Mouse (Mus musculus): ENCODE data around the gene Ssrp1. TPM values are rescaled to one million over a fixed set of nuclear protein-coding genes. Genes with fewer than 3 reads are reported as not detected.
A peak's percentile ranks its signal among the peaks of the same experiment; 100 is the strongest.

Gene Ssrp1
- polyA plus RNA-seq, 1 experiment from 2014 or later, result 306 TPM

- DNase-seq (ENCODE audit: low spot score) (peak; percentile 94), ATAC-seq (ENCODE audit: low FRiP score) (peak; percentile 86)
- Histone ChIP-seq H3K9me3 (ENCODE audit: control insufficient read depth, low read length) (no peaks in the 10 kb centered on the region), H3K36me3 (ENCODE audit: control insufficient read depth, insufficient read depth, low read length) (peaks cover 17% of the 10 kb centered on the region), H3K4me2 (replicated peaks; ENCODE audit: low read depth, low read length) (peak within 1 kb of the TSS; percentile 69), H3K4me1 (replicated peaks; ENCODE audit: control insufficient read depth, insufficient read depth, low read length) (peaks cover 6% of the 10 kb centered on the region; the same call in 1 of the 2 replicates), H3K27me3 (ENCODE audit: control insufficient read depth, insufficient read depth, low read length) (no peaks in the 10 kb centered on the region), H3K27ac (ENCODE audit: low read depth, low read length) (peak within 1 kb of the TSS; percentile 90), H3K4me3 (ENCODE audit: low read depth, low read length) (peak within 1 kb of the TSS; percentile 70), H3K9ac (ENCODE audit: low read depth, low read length) (peak within 1 kb of the TSS; percentile 68)
- under 1% methylated on average over 42 of the region's 42 CpGs for WGBS
Observed at GRCm38 (mm10) chr2:85047596-85048167, 10.6 kb downstream of the Ssrp1 start, which contains the start of gene Tnks1bp1. TSS of gene Tnks1bp1 (plus strand) at chr2:85048022.

GRCm38 (mm10) chr2:85048168-85048751 is 11.2 kb downstream of the Ssrp1 start:
- Histone ChIP-seq H3K27ac (ENCODE audit: low read depth, low read length) (peak overlapping the region; percentile 90), H3K4me1 (replicated peaks; ENCODE audit: control insufficient read depth, insufficient read depth, low read length) (peaks cover 6% of the 10 kb centered on the region; the same call in 1 of the 2 replicates), H3K4me2 (replicated peaks; ENCODE audit: low read depth, low read length) (peak overlapping the region; percentile 69), H3K36me3 (ENCODE audit: control insufficient read depth, insufficient read depth, low read length) (peaks cover 13% of the 10 kb centered on the region; the same call in 1 of the 2 replicates), H3K9ac (ENCODE audit: low read depth, low read length) (peak overlapping the region; percentile 68), H3K9me3 (ENCODE audit: control insufficient read depth, low read length) (no peaks in the 10 kb centered on the region), H3K27me3 (ENCODE audit: control insufficient read depth, insufficient read depth, low read length) (no peaks in the 10 kb centered on the region), H3K4me3 (ENCODE audit: low read depth, low read length) (peak overlapping the region; percentile 70)
- DNase-seq (ENCODE audit: low spot score), result peak; percentile 75
- peak; percentile 77 for ATAC-seq (ENCODE audit: low FRiP score)
- under 1% methylated on average over 27 of the region's 44 CpGs for WGBS

GRCm38 (mm10) chr2:85049277-85049676 is 12.2 kb downstream of the Ssrp1 start:
- Histone ChIP-seq H3K9ac (ENCODE audit: low read depth, low read length) (no peak overlapping the region), H3K4me2 (replicated peaks; ENCODE audit: low read depth, low read length) (peak overlapping the region; percentile 69), H3K4me1 (replicated peaks; ENCODE audit: control insufficient read depth, insufficient read depth, low read length) (peaks cover 6% of the 10 kb centered on the region; the same call in 1 of the 2 replicates), H3K9me3 (ENCODE audit: control insufficient read depth, low read length) (no peaks in the 10 kb centered on the region), H3K36me3 (ENCODE audit: control insufficient read depth, insufficient read depth, low read length) (peaks cover 6% of the 10 kb centered on the region; the same call in 1 of the 2 replicates), H3K27me3 (ENCODE audit: control insufficient read depth, insufficient read depth, low read length) (no peaks in the 10 kb centered on the region), H3K27ac (ENCODE audit: low read depth, low read length) (peak overlapping the region; percentile 56), H3K4me3 (ENCODE audit: low read depth, low read length) (peak overlapping the region; percentile 70; the same call in 1 of the 2 replicates)
- 68% methylated on average over 4 of the region's 4 CpGs for WGBS
- DNase-seq (ENCODE audit: low spot score), result peak; percentile 22
- ATAC-seq (ENCODE audit: low FRiP score), result no peak

GRCm38 (mm10) chr2:85050001-85050634 is 13.1 kb downstream of the Ssrp1 start:
- Histone ChIP-seq H3K9me3 (ENCODE audit: control insufficient read depth, low read length) (no peaks in the 10 kb centered on the region), H3K27ac (ENCODE audit: low read depth, low read length) (peak overlapping the region; percentile 60), H3K4me3 (ENCODE audit: low read depth, low read length) (peak overlapping the region; percentile 19), H3K4me1 (replicated peaks; ENCODE audit: control insufficient read depth, insufficient read depth, low read length) (peaks cover 6% of the 10 kb centered on the region; the same call in 1 of the 2 replicates), H3K27me3 (ENCODE audit: control insufficient read depth, insufficient read depth, low read length) (no peaks in the 10 kb centered on the region), H3K4me2 (replicated peaks; ENCODE audit: low read depth, low read length) (peak overlapping the region; percentile 28), H3K9ac (ENCODE audit: low read depth, low read length) (no peak overlapping the region; the same call in 1 of the 2 replicates), H3K36me3 (ENCODE audit: control insufficient read depth, insufficient read depth, low read length) (peaks cover 6% of the 10 kb centered on the region; the same call in 1 of the 2 replicates)
- 4% methylated on average over 9 of the region's 10 CpGs for WGBS
- ATAC-seq (ENCODE audit: low FRiP score), result peak; percentile 41
- DNase-seq (ENCODE audit: low spot score), result peak; percentile 63

DNA sequence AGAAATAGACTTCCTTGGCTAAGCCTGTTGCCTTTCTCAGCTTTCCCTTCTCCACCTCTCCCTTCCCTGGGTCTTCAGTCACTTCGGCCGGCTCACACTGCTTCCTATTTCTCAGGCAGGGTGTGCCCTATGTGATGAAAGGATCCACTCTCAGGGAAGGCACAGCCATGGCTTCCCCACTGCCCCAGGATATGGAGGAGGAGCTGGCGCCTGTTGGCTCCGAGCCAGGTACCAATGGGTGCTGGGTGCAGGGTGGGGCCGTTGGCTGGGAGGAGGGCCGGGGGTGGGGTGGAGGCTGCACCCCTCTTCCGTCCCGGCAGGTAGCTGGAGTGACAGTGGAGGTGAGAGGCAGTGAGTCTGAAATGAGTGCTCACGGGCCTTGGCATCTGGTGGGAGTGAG is 13.7 kb downstream of the Ssrp1 start:
- ATAC-seq (ENCODE audit: low FRiP score), result no peak
- peak overlapping the region; percentile 28 for H3K4me2 ChIP-seq (replicated peaks; ENCODE audit: low read depth, low read length)
- peak overlapping the region; percentile 60 for H3K27ac ChIP-seq (ENCODE audit: low read depth, low read length)
- H3K27me3 ChIP-seq (ENCODE audit: control insufficient read depth, insufficient read depth, low read length), result no peaks in the 10 kb centered on the region
- H3K9me3 ChIP-seq (ENCODE audit: control insufficient read depth, low read length), result no peaks in the 10 kb centered on the region
- H3K4me3 ChIP-seq (ENCODE audit: low read depth, low read length), result peak overlapping the region; percentile 19; the same call in 1 of the 2 replicates
- DNase-seq (ENCODE audit: low spot score), result no peak
- WGBS, result 54% methylated on average over 9 of the region's 9 CpGs
- H3K36me3 ChIP-seq (ENCODE audit: control insufficient read depth, insufficient read depth, low read length), result peaks cover 3% of the 10 kb centered on the region; the same call in 1 of the 2 replicates
- H3K9ac ChIP-seq (ENCODE audit: low read depth, low read length), result no peak overlapping the region; the same call in 1 of the 2 replicates
- H3K4me1 ChIP-seq (replicated peaks; ENCODE audit: control insufficient read depth, insufficient read depth, low read length), result peaks cover 6% of the 10 kb centered on the region; the same call in 1 of the 2 replicates

GRCm38 (mm10) chr2:85053192-85053816 is 16.3 kb downstream of the Ssrp1 start:
- Histone ChIP-seq H3K4me2 (replicated peaks; ENCODE audit: low read depth, low read length) (no peak overlapping the region), H3K9me3 (ENCODE audit: control insufficient read depth, low read length) (no peaks in the 10 kb centered on the region), H3K9ac (ENCODE audit: low read depth, low read length) (no peak overlapping the region), H3K4me3 (ENCODE audit: low read depth, low read length) (no peak overlapping the region), H3K36me3 (ENCODE audit: control insufficient read depth, insufficient read depth, low read length) (peaks cover 4% of the 10 kb centered on the region), H3K27ac (ENCODE audit: low read depth, low read length) (no peak overlapping the region), H3K27me3 (ENCODE audit: control insufficient read depth, insufficient read depth, low read length) (no peaks in the 10 kb centered on the region), H3K4me1 (replicated peaks; ENCODE audit: control insufficient read depth, insufficient read depth, low read length) (peaks cover 6% of the 10 kb centered on the region; the same call in 1 of the 2 replicates)
- 89% methylated on average over 5 of the region's 5 CpGs for WGBS
- ATAC-seq (ENCODE audit: low FRiP score), result no peak
- DNase-seq (ENCODE audit: low spot score), result no peak

DNA sequence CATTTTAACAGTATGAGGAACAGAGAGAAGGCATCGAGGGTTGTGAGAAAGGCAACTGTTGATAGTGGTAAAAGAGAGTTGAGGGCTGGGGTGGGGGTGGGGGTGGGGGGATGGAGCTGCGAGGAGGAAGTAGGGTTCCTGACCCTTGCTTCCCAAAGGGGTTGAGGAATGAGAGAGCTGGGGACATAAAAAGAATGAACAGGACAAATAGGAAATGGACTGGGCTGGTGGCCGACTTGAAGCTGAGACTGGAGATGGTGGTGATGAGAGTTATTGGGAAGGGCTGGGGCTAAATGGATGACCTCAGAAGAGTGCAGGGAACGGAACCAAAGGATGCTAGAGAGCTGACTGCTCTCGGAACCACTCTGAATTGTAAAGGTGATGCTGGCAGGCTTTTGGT is 19.7 kb downstream of the Ssrp1 start:
- DNase-seq (ENCODE audit: low spot score) (no peak), ATAC-seq (ENCODE audit: low FRiP score) (no peak)
- Histone ChIP-seq H3K9ac (ENCODE audit: low read depth, low read length) (no peak overlapping the region), H3K4me1 (replicated peaks; ENCODE audit: control insufficient read depth, insufficient read depth, low read length) (no peaks in the 10 kb centered on the region), H3K4me3 (ENCODE audit: low read depth, low read length) (no peak overlapping the region), H3K27ac (ENCODE audit: low read depth, low read length) (no peak overlapping the region), H3K9me3 (ENCODE audit: control insufficient read depth, low read length) (no peaks in the 10 kb centered on the region), H3K4me2 (replicated peaks; ENCODE audit: low read depth, low read length) (no peak overlapping the region), H3K36me3 (ENCODE audit: control insufficient read depth, insufficient read depth, low read length) (peaks cover 11% of the 10 kb centered on the region), H3K27me3 (ENCODE audit: control insufficient read depth, insufficient read depth, low read length) (no peaks in the 10 kb centered on the region)
- whole genome bisulfite sequencing, result 69% methylated on average over 5 of the region's 5 CpGs

DNA sequence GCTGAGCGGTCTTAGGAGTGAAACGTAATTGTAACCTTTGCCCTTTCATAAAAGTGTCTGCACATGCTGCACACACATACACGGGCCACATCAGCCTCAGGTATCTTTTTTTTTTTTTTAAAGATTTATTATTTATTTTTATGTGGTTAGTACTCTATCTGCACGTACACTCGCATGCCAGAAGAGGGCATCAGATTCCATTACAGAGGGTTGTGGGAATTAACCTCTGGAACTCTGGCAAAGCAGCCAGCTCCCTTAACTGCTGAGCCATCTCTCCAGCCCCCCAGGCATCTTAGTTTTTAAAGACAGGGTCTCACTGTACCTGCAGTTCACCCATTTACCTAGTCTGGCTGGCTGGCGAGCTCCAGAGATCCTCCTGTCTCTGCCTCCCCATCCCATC is 22.6 kb downstream of the Ssrp1 start:
- 94% methylated on average over 6 of the region's 6 CpGs for WGBS
- ATAC-seq (ENCODE audit: low FRiP score), result no peak

More for the DNA sequence above, 22.6 kb downstream of the Ssrp1 start:
- no peaks in the 10 kb centered on the region for H3K9me3 ChIP-seq (ENCODE audit: control insufficient read depth, low read length)
- no peak overlapping the region for H3K9ac ChIP-seq (ENCODE audit: low read depth, low read length)
- no peaks in the 10 kb centered on the region for H3K27me3 ChIP-seq (ENCODE audit: control insufficient read depth, insufficient read depth, low read length)
- no peak overlapping the region for H3K4me2 ChIP-seq (replicated peaks; ENCODE audit: low read depth, low read length)
- no peaks in the 10 kb centered on the region for H3K4me1 ChIP-seq (replicated peaks; ENCODE audit: control insufficient read depth, insufficient read depth, low read length)
- H3K36me3 ChIP-seq (ENCODE audit: control insufficient read depth, insufficient read depth, low read length), result peaks cover 11% of the 10 kb centered on the region
- no peak overlapping the region for H3K27ac ChIP-seq (ENCODE audit: low read depth, low read length)
- no peak for DNase-seq (ENCODE audit: low spot score)
- no peak overlapping the region for H3K4me3 ChIP-seq (ENCODE audit: low read depth, low read length)

Data from hindbrain, embryonic 11.5 days (tissue).